13 mouse cellular contexts compared by ENCODE assay signal in the genomic region with DNA sequence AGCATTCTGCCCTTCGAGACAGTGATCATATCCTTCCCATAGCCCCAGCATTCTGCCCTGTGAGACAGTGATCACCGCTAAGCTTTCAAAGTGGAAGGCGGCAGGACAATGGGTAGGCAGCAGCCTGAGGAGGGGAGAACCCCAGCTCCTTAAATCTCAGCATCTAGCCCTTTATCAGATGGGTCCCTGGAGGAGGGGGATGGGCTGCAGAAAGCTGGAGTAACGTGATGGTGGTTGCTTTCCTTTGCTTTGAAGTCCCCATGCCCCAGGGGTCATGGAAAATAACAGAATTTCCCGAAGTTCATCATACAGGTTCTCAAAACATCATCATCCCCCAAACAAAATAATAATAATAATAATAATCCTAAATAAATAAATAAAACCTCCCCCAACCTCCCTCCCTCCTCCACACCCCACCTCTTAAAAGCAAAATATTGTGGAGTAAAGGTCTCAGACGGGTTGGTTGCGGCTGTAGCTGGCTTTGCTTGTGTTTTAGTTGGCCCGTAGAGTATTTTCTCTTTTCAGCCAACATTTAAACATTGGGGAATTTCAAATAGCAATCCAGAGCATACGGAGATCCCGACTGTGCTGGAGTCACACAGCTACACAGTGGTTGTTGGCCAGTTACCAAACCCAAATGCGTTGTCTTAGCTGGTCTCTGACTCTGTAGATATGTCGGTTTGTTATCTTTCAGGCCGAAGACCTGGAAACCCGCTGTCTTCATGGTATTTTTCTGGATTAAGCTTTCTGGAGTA.
DNase-seq lines count a peak whose midpoint lies in the region; ATAC-seq and TF ChIP-seq lines count a peak whose summit lies in the region.
"Had no signal": no experiment of that assay in that cellular context is flagged by ENCODE, and none has a peak within 500 bp of the region (broad histone marks: within the 10 kb centered on the region; RNA-seq: fewer than 3 reads in every experiment).

No protein-coding gene starts in this region.

- no peaks in the 10 kb centered on the region for H3K9me3 ChIP-seq in midbrain, embryonic 11.5 days (ENCODE audit: control insufficient read depth, low read length)
- no peaks in the 10 kb centered on the region for H3K9me3 ChIP-seq in midbrain, embryonic 13.5 days
- no peaks in the 10 kb centered on the region for H3K9me3 ChIP-seq in kidney, embryonic 16.5 days (ENCODE audit: low read length)
- H3K9me3 ChIP-seq: hindbrain, embryonic 15.5 days; limb, embryonic 13.5 days; neural tube, embryonic 13.5 days had no signal

- intact Hi-C loops in gastrocnemius, adult 2 months (cut with DNase I), result no loop called here

- WGBS in midbrain, embryonic 11.5 days, result 69% methylated on average over 14 of the region's 14 CpGs
- WGBS in midbrain, embryonic 13.5 days, result 74% methylated on average over 14 of the region's 14 CpGs
- WGBS in kidney, embryonic 16.5 days, result 60% methylated on average over 14 of the region's 14 CpGs

- DNase-seq in adrenal gland, postnatal 10 days, result peak; percentile 43
- no peak for DNase-seq in adrenal gland, adult 18-20 months (ENCODE audit: low spot score in 2 of 2)
- peak; percentile 78 for DNase-seq in midbrain, embryonic 11.5 days (ENCODE audit: low spot score, missing footprints)
- no peak for DNase-seq in thymus, postnatal 10 days (ENCODE audit: low spot score in 2 of 2)
- DNase-seq in gastrocnemius, adult 2 months, result no peak
- DNase-seq: layer of hippocampus, adult 9-11 months had no signal

- no peak for TF ChIP-seq CTCF in gastrocnemius, adult 2 months (IDR thresholded peaks at IDR 0.05)

- no peak overlapping the region for H3K27ac ChIP-seq in midbrain, embryonic 11.5 days (ENCODE audit: low read depth, low read length)
- H3K27ac ChIP-seq in midbrain, embryonic 13.5 days, result no peak overlapping the region
- no peak overlapping the region; the same call in 1 of the 2 replicates for H3K27ac ChIP-seq in kidney, embryonic 16.5 days (ENCODE audit: low read length)
- no peak overlapping the region for H3K27ac ChIP-seq in gastrocnemius, adult 2 months
- H3K27ac ChIP-seq: hindbrain, embryonic 15.5 days; limb, embryonic 13.5 days; midbrain, embryonic 12.5 days; neural tube, embryonic 13.5 days had no signal

- ATAC-seq in midbrain, embryonic 11.5 days (ENCODE audit: low FRiP score), result no peak
- no peak for ATAC-seq in midbrain, embryonic 13.5 days
- ATAC-seq in kidney, embryonic 16.5 days (ENCODE audit: low FRiP score, low TSS enrichment), result peak; percentile 50; the same call in 1 of the 2 replicates
- no peak for ATAC-seq in cerebellum, adult (ENCODE audit: insufficient number of reproducible peaks, low FRiP score, low TSS enrichment)

- H3K27me3 ChIP-seq in midbrain, embryonic 11.5 days (ENCODE audit: control insufficient read depth, insufficient read depth, low read length), result no peaks in the 10 kb centered on the region
- H3K27me3 ChIP-seq in midbrain, embryonic 13.5 days, result no peaks in the 10 kb centered on the region
- H3K27me3 ChIP-seq in kidney, embryonic 16.5 days (ENCODE audit: insufficient read depth, low read length), result no peaks in the 10 kb centered on the region
- H3K27me3 ChIP-seq: hindbrain, embryonic 15.5 days; limb, embryonic 13.5 days; midbrain, embryonic 12.5 days; neural tube, embryonic 13.5 days had no signal

- H3K9ac ChIP-seq in midbrain, embryonic 11.5 days (ENCODE audit: low read length), result no peak overlapping the region
- H3K9ac ChIP-seq in midbrain, embryonic 13.5 days (replicated peaks), result no peak overlapping the region
- H3K9ac ChIP-seq in kidney, embryonic 16.5 days (replicated peaks; ENCODE audit: low read length), result no peak overlapping the region
- H3K9ac ChIP-seq: hindbrain, embryonic 15.5 days; limb, embryonic 13.5 days; midbrain, embryonic 12.5 days; neural tube, embryonic 13.5 days had no signal

- H3K36me3 ChIP-seq in midbrain, embryonic 11.5 days (ENCODE audit: control insufficient read depth, insufficient read depth, low read length), result no peaks in the 10 kb centered on the region
- H3K36me3 ChIP-seq in midbrain, embryonic 13.5 days, result no peaks in the 10 kb centered on the region
- H3K36me3 ChIP-seq in kidney, embryonic 16.5 days (ENCODE audit: insufficient read depth, low read length), result no peaks in the 10 kb centered on the region
- H3K36me3 ChIP-seq: hindbrain, embryonic 15.5 days; limb, embryonic 13.5 days; midbrain, embryonic 12.5 days; neural tube, embryonic 13.5 days had no signal

- no peak overlapping the region for H3K4me2 ChIP-seq in midbrain, embryonic 11.5 days
- no peak overlapping the region for H3K4me2 ChIP-seq in midbrain, embryonic 13.5 days (replicated peaks)
- H3K4me2 ChIP-seq in kidney, embryonic 16.5 days (replicated peaks; ENCODE audit: low read depth, low read length), result no peak overlapping the region
- H3K4me2 ChIP-seq: hindbrain, embryonic 15.5 days; limb, embryonic 13.5 days; midbrain, embryonic 12.5 days; neural tube, embryonic 13.5 days had no signal

- H3K4me3 ChIP-seq in midbrain, embryonic 11.5 days (ENCODE audit: low read depth, low read length), result no peak overlapping the region
- H3K4me3 ChIP-seq in midbrain, embryonic 13.5 days (replicated peaks), result no peak overlapping the region
- H3K4me3 ChIP-seq in kidney, embryonic 16.5 days (ENCODE audit: low read length), result no peak overlapping the region
- H3K4me3 ChIP-seq in gastrocnemius, adult 2 months, result no peak overlapping the region
- H3K4me3 ChIP-seq: hindbrain, embryonic 15.5 days; limb, embryonic 13.5 days; midbrain, embryonic 12.5 days; neural tube, embryonic 13.5 days had no signal

- H3K4me1 ChIP-seq in midbrain, embryonic 11.5 days (ENCODE audit: control insufficient read depth, insufficient read depth, low read length), result no peaks in the 10 kb centered on the region
- H3K4me1 ChIP-seq in midbrain, embryonic 13.5 days (replicated peaks), result 0 out of 2 replicates have a peak, but pooled peaks cover 3% of the 10 kb centered on the region
- H3K4me1 ChIP-seq in kidney, embryonic 16.5 days (ENCODE audit: insufficient read depth, low read length), result peaks cover 14% of the 10 kb centered on the region
- H3K4me1 ChIP-seq: hindbrain, embryonic 15.5 days; midbrain, embryonic 12.5 days; neural tube, embryonic 13.5 days had no signal

Comparison
In these comparisons a context has a peak if more than half of its experiments do, and no peak if none do; other contexts are left out.
1. DNase-seq: peak in adrenal gland, postnatal 10 days (single experiment) and midbrain, embryonic 11.5 days (single experiment); none in adrenal gland, adult 18-20 months (0 of 2), thymus, postnatal 10 days (0 of 2) and gastrocnemius, adult 2 months (single experiment).